In the genomic region with DNA sequence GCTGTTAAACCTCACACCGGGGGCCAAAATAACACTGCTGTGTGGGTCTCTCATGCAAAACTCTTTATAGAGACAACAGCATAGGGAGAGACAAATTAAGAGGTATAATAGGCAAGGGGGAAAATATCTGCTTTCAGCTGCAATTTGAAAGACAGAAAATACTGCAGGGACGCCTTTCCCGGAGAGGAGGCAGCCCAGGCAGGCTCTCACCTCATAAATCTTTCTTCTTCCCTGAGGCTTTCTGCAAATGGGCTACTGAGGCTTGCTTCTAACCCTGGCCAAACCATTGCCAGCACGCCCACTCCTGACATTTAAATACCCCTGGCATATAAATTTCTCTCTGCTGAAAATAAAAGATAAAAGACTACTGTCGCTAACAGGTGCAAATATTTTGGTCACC, we compare ENCODE assay signal across 14 mouse cellular contexts. TPM values are rescaled to one million over a fixed set of nuclear protein-coding genes. Genes with fewer than 3 reads are reported as not detected.
DNase-seq lines count a peak whose midpoint lies in the region; ATAC-seq lines count a peak whose summit lies in the region.
"Had no signal": no experiment of that assay in that cellular context is flagged by ENCODE, and none has a peak within 500 bp of the region (broad histone marks: within the 10 kb centered on the region; RNA-seq: fewer than 3 reads in every experiment).

No protein-coding gene starts in this region.

- H3K4me3 ChIP-seq in heart, embryonic 10.5 days, result peak overlapping the region; percentile 72; the same call in 1 of the 2 replicates
- H3K4me3 ChIP-seq in embryonic facial prominence, embryonic 10.5 days, result peak overlapping the region; percentile 68
- peak overlapping the region; percentile 74 for H3K4me3 ChIP-seq in hindbrain, embryonic 16.5 days (ENCODE audit: low read length)
- H3K4me3 ChIP-seq in midbrain, embryonic 15.5 days, result peak overlapping the region; percentile 68; the same call in 1 of the 2 replicates

- peak overlapping the region; percentile 99 for H3K4me2 ChIP-seq in hindbrain, embryonic 16.5 days (ENCODE audit: low read length)
- peak overlapping the region; percentile 91 for H3K4me2 ChIP-seq in midbrain, embryonic 15.5 days

- peak overlapping the region; percentile 74; the same call in 1 of the 2 replicates for H3K9ac ChIP-seq in hindbrain, embryonic 16.5 days (ENCODE audit: low read depth, low read length)
- no peak overlapping the region for H3K9ac ChIP-seq in midbrain, embryonic 15.5 days

- peaks cover 67% of the 10 kb centered on the region for H3K4me1 ChIP-seq in heart, embryonic 10.5 days
- H3K4me1 ChIP-seq in embryonic facial prominence, embryonic 10.5 days, result peaks cover 57% of the 10 kb centered on the region
- H3K4me1 ChIP-seq in hindbrain, embryonic 16.5 days (ENCODE audit: control insufficient read depth, insufficient read depth, low read depth, low read length), result peaks cover 25% of the 10 kb centered on the region
- H3K4me1 ChIP-seq in midbrain, embryonic 15.5 days, result peaks cover 38% of the 10 kb centered on the region

- DNase-seq in heart, embryonic 10.5 days (ENCODE audit: low spot score), result no peak
- DNase-seq in heart, postnatal 36 days, result no peak
- DNase-seq in embryonic facial prominence, embryonic 10.5 days (ENCODE audit: low spot score), result no peak
- no peak for DNase-seq in c-Kit-positive CD71-positive TER-119-positive erythroid progenitor cells, embryonic 14.5 days (ENCODE audit: low spot score)
- no peak for DNase-seq in spleen, postnatal 10 days (ENCODE audit: low spot score in 2 of 2)
- no peak for DNase-seq in cerebellum, adult 11 months
- DNase-seq: B cell, adult 2 months; cerebellum, postnatal 14 days; gastrocnemius, adult 2 months; left cerebral cortex, postnatal 4 days; lung, postnatal 14 days; thymus, postnatal 36 days had no signal

- H3K9me3 ChIP-seq in heart, embryonic 10.5 days, result no peaks in the 10 kb centered on the region
- no peaks in the 10 kb centered on the region for H3K9me3 ChIP-seq in embryonic facial prominence, embryonic 10.5 days
- H3K9me3 ChIP-seq in hindbrain, embryonic 16.5 days (ENCODE audit: control insufficient read depth, low read length), result no peaks in the 10 kb centered on the region
- no peaks in the 10 kb centered on the region for H3K9me3 ChIP-seq in midbrain, embryonic 15.5 days

- WGBS in heart, embryonic 10.5 days, result 60% methylated on average over 5 of the region's 5 CpGs
- 66% methylated on average over 5 of the region's 5 CpGs for WGBS in embryonic facial prominence, embryonic 10.5 days
- WGBS in hindbrain, embryonic 16.5 days, result 53% methylated on average over 5 of the region's 5 CpGs
- 59% methylated on average over 5 of the region's 5 CpGs for WGBS in midbrain, embryonic 15.5 days

- no peak for ATAC-seq in hindbrain, embryonic 16.5 days
- no peak for ATAC-seq in midbrain, embryonic 15.5 days (replicated peaks)

- no peaks in the 10 kb centered on the region for H3K36me3 ChIP-seq in heart, embryonic 10.5 days
- H3K36me3 ChIP-seq in embryonic facial prominence, embryonic 10.5 days (replicated peaks), result no peaks in the 10 kb centered on the region
- no peaks in the 10 kb centered on the region for H3K36me3 ChIP-seq in hindbrain, embryonic 16.5 days (ENCODE audit: control insufficient read depth, insufficient read depth, low read length)
- H3K36me3 ChIP-seq in midbrain, embryonic 15.5 days (replicated peaks), result no peaks in the 10 kb centered on the region

- no peak overlapping the region for H3K27ac ChIP-seq in heart, embryonic 10.5 days
- no peak overlapping the region for H3K27ac ChIP-seq in embryonic facial prominence, embryonic 10.5 days (replicated peaks)
- peak overlapping the region; percentile 86 for H3K27ac ChIP-seq in hindbrain, embryonic 16.5 days (ENCODE audit: low read depth, low read length)
- 0 out of 2 replicates have a peak overlapping the region, but pooled peaks have one; percentile 18 for H3K27ac ChIP-seq in midbrain, embryonic 15.5 days

- intact Hi-C loops in heart, postnatal 36 days (cut with DNase I), result no loop called here

- H3K27me3 ChIP-seq in heart, embryonic 10.5 days (ENCODE audit: insufficient read depth, poor library complexity, severe bottlenecking), result peaks cover 15% of the 10 kb centered on the region
- peaks cover 66% of the 10 kb centered on the region for H3K27me3 ChIP-seq in embryonic facial prominence, embryonic 10.5 days (replicated peaks; ENCODE audit: low read depth, poor library complexity, severe bottlenecking)
- no peaks in the 10 kb centered on the region; the same call in 1 of the 2 replicates for H3K27me3 ChIP-seq in hindbrain, embryonic 16.5 days (replicated peaks; ENCODE audit: control insufficient read depth, insufficient read depth, low read length)
- H3K27me3 ChIP-seq in midbrain, embryonic 15.5 days (replicated peaks), result peaks cover 7% of the 10 kb centered on the region; the same call in 1 of the 2 replicates

RNA-seq across cellular contexts. Expression of a gene that starts 1.2 kb away (rescaled TPM):
- 8.3 and 8.6 TPM in 2 replicates for polyA plus RNA-seq in heart, embryonic 10.5 days (2016; fragmentation: Nextera tagmentation; extraction: Ambion mirVana)
- 10 to 100 TPM; 22.0 to 23.2 TPM for total RNA-seq in heart, postnatal 36 days (2021)
- 2.6 and 2.8 TPM in 2 replicates for polyA plus RNA-seq in embryonic facial prominence, embryonic 10.5 days (2016; fragmentation: Nextera tagmentation; extraction: Ambion mirVana)
- 3.7 and 5.1 TPM in 2 replicates for polyA plus RNA-seq in hindbrain, embryonic 16.5 days (2015; fragmentation: Nextera tagmentation; extraction: Ambion mirVana)
- 3.8 and 4.3 TPM in 2 replicates for polyA plus RNA-seq in midbrain, embryonic 15.5 days (2015; fragmentation: Nextera tagmentation; extraction: Ambion mirVana)

Comparison
In these comparisons a context has a peak if more than half of its experiments do, and no peak if none do; other contexts are left out.
1. H3K27ac ChIP-seq: peak in hindbrain, embryonic 16.5 days (single experiment) and midbrain, embryonic 15.5 days (single experiment); none in heart, embryonic 10.5 days (single experiment) and embryonic facial prominence, embryonic 10.5 days (single experiment).
2. Peak in every context shown above with its lines, with median percentiles within 50 percentile points of each other: H3K4me3 ChIP-seq.